Mouse (Mus musculus): ENCODE data around the gene Ring1.

GRCm38 (mm10) chr17:34036647-34037046, 12.2 kb upstream of the Ring1 start:
- TF ChIP-seq CTCF (IDR thresholded peaks at IDR 0.05; ENCODE audit: low read depth) (no peak), EP300 (IDR thresholded peaks at IDR 0.05; ENCODE audit: low read depth) (no peak)

Measured in liver, embryonic 14.5 days (tissue).